Mouse (Mus musculus): ENCODE results near the gene Top1. TPM values are rescaled to one million over a fixed set of nuclear protein-coding genes. Genes with fewer than 3 reads are reported as not detected.

The Top1 gene
- polyA plus RNA-seq, 1 experiment: 21.2 TPM

- Histone ChIP-seq H3K4me3 (ENCODE audit: control insufficient read depth, insufficient read depth, low read length) (no peak overlapping the region), H3K4me1 (replicated peaks; ENCODE audit: control insufficient read depth, insufficient read depth, low read length) (peaks cover 4% of the 10 kb centered on the region; the same call in 1 of the 2 replicates), H3K27me3 (ENCODE audit: control insufficient read depth, insufficient read depth, low read length) (no peaks in the 10 kb centered on the region), H3K27ac (ENCODE audit: control insufficient read depth, insufficient read depth, low read length) (no peak overlapping the region), H3K36me3 (ENCODE audit: control insufficient read depth, insufficient read depth, low read length) (peaks cover 7% of the 10 kb centered on the region)
- WGBS: 100% methylated on average over 2 of the region's 2 CpGs
- no peak for DNase-seq
- TF ChIP-seq POLR2A (IDR thresholded peaks at IDR 0.05; ENCODE audit: control insufficient read depth, extremely low read depth, insufficient read depth, low read length, poor library complexity) (no peak), CTCF (IDR thresholded peaks at IDR 0.05; ENCODE audit: borderline replicate concordance, control insufficient read depth, extremely low read depth, insufficient read depth, low read length, poor library complexity) (no peak)
Observed at GRCm38 (mm10) chr2:160767201-160767600, 121.5 kb downstream of the Top1 start.

- WGBS: 95% methylated on average over 4 of the region's 4 CpGs
Observed at GRCm38 (mm10) chr2:160768097-160768695, 122.5 kb downstream of the Top1 start.

GRCm38 (mm10) chr2:160768997-160769396 is 123.3 kb downstream of the Top1 start:
- DNase-seq: no peak
- no peaks in the 10 kb centered on the region for H3K27me3 ChIP-seq (ENCODE audit: control insufficient read depth, insufficient read depth, low read length)
- H3K36me3 ChIP-seq (ENCODE audit: control insufficient read depth, insufficient read depth, low read length): no peaks in the 10 kb centered on the region
- H3K27ac ChIP-seq (ENCODE audit: control insufficient read depth, insufficient read depth, low read length): no peak overlapping the region
- no peak for TF ChIP-seq CTCF (IDR thresholded peaks at IDR 0.05; ENCODE audit: borderline replicate concordance, control insufficient read depth, extremely low read depth, insufficient read depth, low read length, poor library complexity)
- TF ChIP-seq POLR2A (IDR thresholded peaks at IDR 0.05; ENCODE audit: control insufficient read depth, extremely low read depth, insufficient read depth, low read length, poor library complexity): no peak
- no peak overlapping the region for H3K4me3 ChIP-seq (ENCODE audit: control insufficient read depth, insufficient read depth, low read length)
- 92% methylated on average over 2 of the region's 2 CpGs for WGBS
- H3K4me1 ChIP-seq (replicated peaks; ENCODE audit: control insufficient read depth, insufficient read depth, low read length): no peaks in the 10 kb centered on the region

More at GRCm38 (mm10) chr2:160768097-160768695, 122.5 kb downstream of the Top1 start:
- Histone ChIP-seq H3K36me3 (ENCODE audit: control insufficient read depth, insufficient read depth, low read length) (no peaks in the 10 kb centered on the region), H3K27me3 (ENCODE audit: control insufficient read depth, insufficient read depth, low read length) (no peaks in the 10 kb centered on the region), H3K27ac (ENCODE audit: control insufficient read depth, insufficient read depth, low read length) (no peak overlapping the region), H3K4me1 (replicated peaks; ENCODE audit: control insufficient read depth, insufficient read depth, low read length) (peaks cover 4% of the 10 kb centered on the region; the same call in 1 of the 2 replicates), H3K4me3 (ENCODE audit: control insufficient read depth, insufficient read depth, low read length) (no peak overlapping the region)
- DNase-seq: no peak
- no peak for TF ChIP-seq POLR2A (IDR thresholded peaks at IDR 0.05; ENCODE audit: control insufficient read depth, extremely low read depth, insufficient read depth, low read length, poor library complexity)
- no peak for TF ChIP-seq CTCF (IDR thresholded peaks at IDR 0.05; ENCODE audit: borderline replicate concordance, control insufficient read depth, extremely low read depth, insufficient read depth, low read length, poor library complexity)

- Histone ChIP-seq H3K36me3 (ENCODE audit: control insufficient read depth, insufficient read depth, low read length) (no peaks in the 10 kb centered on the region), H3K4me3 (ENCODE audit: control insufficient read depth, insufficient read depth, low read length) (no peak overlapping the region), H3K27ac (ENCODE audit: control insufficient read depth, insufficient read depth, low read length) (no peak overlapping the region), H3K27me3 (ENCODE audit: control insufficient read depth, insufficient read depth, low read length) (no peaks in the 10 kb centered on the region), H3K4me1 (replicated peaks; ENCODE audit: control insufficient read depth, insufficient read depth, low read length) (no peaks in the 10 kb centered on the region)
- TF ChIP-seq POLR2A (IDR thresholded peaks at IDR 0.05; ENCODE audit: control insufficient read depth, extremely low read depth, insufficient read depth, low read length, poor library complexity) (no peak), CTCF (IDR thresholded peaks at IDR 0.05; ENCODE audit: borderline replicate concordance, control insufficient read depth, extremely low read depth, insufficient read depth, low read length, poor library complexity) (no peak)
- DNase-seq: no peak
Observed at GRCm38 (mm10) chr2:160770409-160770808, 124.7 kb downstream of the Top1 start.

GRCm38 (mm10) chr2:160770871-160771270 is 125.2 kb downstream of the Top1 start:
- Histone ChIP-seq H3K27me3 (ENCODE audit: control insufficient read depth, insufficient read depth, low read length) (no peaks in the 10 kb centered on the region), H3K27ac (ENCODE audit: control insufficient read depth, insufficient read depth, low read length) (no peak overlapping the region), H3K4me1 (replicated peaks; ENCODE audit: control insufficient read depth, insufficient read depth, low read length) (no peaks in the 10 kb centered on the region), H3K4me3 (ENCODE audit: control insufficient read depth, insufficient read depth, low read length) (no peak overlapping the region), H3K36me3 (ENCODE audit: control insufficient read depth, insufficient read depth, low read length) (no peaks in the 10 kb centered on the region)
- TF ChIP-seq POLR2A (IDR thresholded peaks at IDR 0.05; ENCODE audit: control insufficient read depth, extremely low read depth, insufficient read depth, low read length, poor library complexity) (no peak), CTCF (IDR thresholded peaks at IDR 0.05; ENCODE audit: borderline replicate concordance, control insufficient read depth, extremely low read depth, insufficient read depth, low read length, poor library complexity) (no peak)
- WGBS: 87% methylated on average over 1 of the region's 1 CpGs
- DNase-seq: no peak

GRCm38 (mm10) chr2:160771325-160772276 is 125.9 kb downstream of the Top1 start:
- DNase-seq: no peak
- H3K27me3 ChIP-seq (ENCODE audit: control insufficient read depth, insufficient read depth, low read length): no peaks in the 10 kb centered on the region
- H3K36me3 ChIP-seq (ENCODE audit: control insufficient read depth, insufficient read depth, low read length): no peaks in the 10 kb centered on the region
- TF ChIP-seq CTCF (IDR thresholded peaks at IDR 0.05; ENCODE audit: borderline replicate concordance, control insufficient read depth, extremely low read depth, insufficient read depth, low read length, poor library complexity): no peak
- TF ChIP-seq POLR2A (IDR thresholded peaks at IDR 0.05; ENCODE audit: control insufficient read depth, extremely low read depth, insufficient read depth, low read length, poor library complexity): no peak
- H3K4me1 ChIP-seq (replicated peaks; ENCODE audit: control insufficient read depth, insufficient read depth, low read length): no peaks in the 10 kb centered on the region
- 95% methylated on average over 8 of the region's 8 CpGs for WGBS
- H3K27ac ChIP-seq (ENCODE audit: control insufficient read depth, insufficient read depth, low read length): no peak overlapping the region
- H3K4me3 ChIP-seq (ENCODE audit: control insufficient read depth, insufficient read depth, low read length): no peak overlapping the region

Other genes starting within 250 kb of the Top1 start
- 237 and 294 TPM in 2 replicates for gene Plcg1, start 85.4 kb downstream of the Top1 start, polyA plus RNA-seq (2012; rRNA removed)
- 7.8 and 9.1 TPM in 2 replicates for gene Zhx3, start 227.1 kb downstream of the Top1 start, polyA plus RNA-seq (2012; rRNA removed)
- 1.8 and 2.5 TPM in 2 replicates for gene Lpin3, start 234.8 kb downstream of the Top1 start, polyA plus RNA-seq (2012; rRNA removed)

Data from thymus, adult 2 months (tissue).